Mouse (Mus musculus): ENCODE measurements at regions not wholly inside any gene's neighbourhood (a gene's known extent, or its start where the extent isn't known, plus 50 kb on each side); places are given as distances from the start of the nearest gene placed in this dataset.
"Not testable (repeated sequence)": the region's sequence is repeated elsewhere in the genome, so short reads cannot be mapped to it uniquely, and the experiment has no call there.

DNA sequence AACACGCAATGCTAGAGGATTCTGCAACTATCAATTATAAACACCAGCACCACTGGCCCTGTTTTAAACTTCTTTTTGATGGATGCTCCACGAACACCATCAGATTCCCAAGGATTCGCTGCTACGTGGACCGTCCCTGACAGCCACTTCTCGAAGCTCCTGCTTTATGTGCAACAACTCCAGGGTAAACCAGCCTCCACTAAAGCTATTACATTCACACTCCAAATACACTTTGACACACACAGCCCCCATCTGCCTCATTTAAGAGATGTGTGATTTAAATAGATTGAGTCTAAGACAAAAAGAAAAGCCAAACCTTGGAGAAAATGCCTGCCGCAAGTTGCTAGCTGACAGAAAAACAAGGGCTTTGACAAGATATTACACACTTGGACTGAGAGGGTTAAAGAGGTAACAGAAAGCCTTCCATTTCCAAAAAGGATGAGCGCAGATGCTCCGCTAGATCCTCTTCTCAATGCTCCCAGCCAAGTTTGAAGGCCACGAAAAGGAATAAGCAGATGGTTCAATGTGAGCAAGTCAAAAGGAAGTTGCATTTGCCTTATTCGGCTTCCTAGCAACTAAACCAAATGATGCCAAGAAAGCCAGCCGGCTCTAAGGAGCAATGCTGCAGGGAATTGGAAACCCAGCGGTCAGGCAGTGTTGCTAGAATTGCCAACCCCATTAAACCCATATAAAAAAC, 54.0 kb upstream of the Cnep1r1 start:
- no peak for ATAC-seq (replicated peaks in 1 of 2; ENCODE audit: insufficient read depth in 1 of 2, low FRiP score in 2 of 2, low TSS enrichment in 1 of 2, low read depth in 1 of 2, poor library complexity in 2 of 2, severe bottlenecking in 2 of 2)

DNA sequence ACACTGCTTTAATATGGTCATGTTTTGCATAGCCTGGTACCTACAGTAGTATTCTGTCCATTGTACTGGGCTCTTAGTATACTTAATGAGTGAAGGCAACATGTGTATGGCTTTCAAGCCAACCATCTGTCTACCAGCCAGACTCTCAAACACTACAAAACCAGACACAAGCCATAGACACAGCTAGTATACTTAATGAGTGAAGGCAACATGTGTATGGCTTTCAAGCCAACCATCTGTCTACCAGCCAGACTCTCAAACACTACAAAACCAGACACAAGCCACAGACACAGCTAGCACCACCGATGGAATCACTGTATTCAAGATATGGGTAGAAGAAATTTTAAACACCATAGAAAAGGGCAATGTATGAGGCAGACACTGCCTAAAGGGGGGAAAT, 59.5 kb upstream of the Cnep1r1 start:
- ATAC-seq (replicated peaks in 1 of 2; ENCODE audit: insufficient read depth in 1 of 2, low FRiP score in 2 of 2, low TSS enrichment in 1 of 2, low read depth in 1 of 2, poor library complexity in 2 of 2, severe bottlenecking in 2 of 2) = not testable (repeated sequence)

- no peak for ATAC-seq (replicated peaks in 1 of 2; ENCODE audit: insufficient read depth in 1 of 2, low FRiP score in 2 of 2, low TSS enrichment in 1 of 2, low read depth in 1 of 2, poor library complexity in 2 of 2, severe bottlenecking in 2 of 2)
Measured at GRCm38 (mm10) chr8:88057686-88058234, 60.8 kb upstream of the Cnep1r1 start.

DNA sequence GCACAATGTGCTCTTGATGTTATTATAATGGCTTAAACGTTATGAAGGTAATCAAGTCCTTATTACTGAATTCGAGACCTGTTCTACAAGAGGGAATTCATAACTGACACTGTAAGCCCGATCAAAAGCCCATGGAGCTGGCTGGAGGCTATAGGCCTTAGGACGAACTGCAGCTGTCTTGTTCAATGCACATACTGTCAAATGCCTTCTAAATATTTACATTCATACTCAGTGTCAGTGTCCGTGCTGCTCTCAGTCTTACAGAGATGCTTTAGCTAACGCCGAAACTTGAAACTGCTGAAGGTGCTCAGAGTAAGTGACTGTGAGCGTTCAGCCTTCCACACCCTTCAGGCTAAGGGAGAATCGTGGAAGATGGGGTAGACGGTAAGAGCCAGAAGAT, 67.9 kb upstream of the Cnep1r1 start:
- ATAC-seq (replicated peaks in 1 of 2; ENCODE audit: insufficient read depth in 1 of 2, low FRiP score in 2 of 2, low TSS enrichment in 1 of 2, low read depth in 1 of 2, poor library complexity in 2 of 2, severe bottlenecking in 2 of 2) = no peak

- no peak for ATAC-seq (replicated peaks in 1 of 2; ENCODE audit: insufficient read depth in 1 of 2, low FRiP score in 2 of 2, low TSS enrichment in 1 of 2, low read depth in 1 of 2, poor library complexity in 2 of 2, severe bottlenecking in 2 of 2)
Measured at GRCm38 (mm10) chr8:88049091-88049490, 69.5 kb upstream of the Cnep1r1 start.

- ATAC-seq (replicated peaks in 1 of 2; ENCODE audit: insufficient read depth in 1 of 2, low FRiP score in 2 of 2, low TSS enrichment in 1 of 2, low read depth in 1 of 2, poor library complexity in 2 of 2, severe bottlenecking in 2 of 2) = no peak
Measured at GRCm38 (mm10) chr8:88045995-88046394, 72.6 kb upstream of the Cnep1r1 start.

DNA sequence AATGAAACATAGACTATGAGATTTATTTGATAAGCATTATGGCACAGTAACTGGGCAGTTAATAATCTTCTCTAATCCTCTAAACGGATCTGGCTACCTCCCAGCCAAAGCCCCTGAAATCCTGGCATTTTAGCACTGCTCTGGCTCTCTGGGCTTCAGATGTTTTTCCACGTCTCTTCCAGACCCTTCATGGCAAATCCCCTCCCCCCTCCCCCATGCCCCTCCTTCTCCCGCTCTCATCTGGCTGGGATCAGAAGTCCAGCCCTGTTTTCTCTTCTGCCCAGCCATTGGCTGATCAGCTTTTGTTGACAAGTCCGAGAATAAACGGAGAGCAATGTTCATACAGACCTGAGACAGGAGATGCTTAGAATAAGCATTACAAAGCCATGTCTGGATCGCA, 79.3 kb upstream of the Cnep1r1 start:
- no peak for ATAC-seq (replicated peaks in 1 of 2; ENCODE audit: insufficient read depth in 1 of 2, low FRiP score in 2 of 2, low TSS enrichment in 1 of 2, low read depth in 1 of 2, poor library complexity in 2 of 2, severe bottlenecking in 2 of 2)

DNA sequence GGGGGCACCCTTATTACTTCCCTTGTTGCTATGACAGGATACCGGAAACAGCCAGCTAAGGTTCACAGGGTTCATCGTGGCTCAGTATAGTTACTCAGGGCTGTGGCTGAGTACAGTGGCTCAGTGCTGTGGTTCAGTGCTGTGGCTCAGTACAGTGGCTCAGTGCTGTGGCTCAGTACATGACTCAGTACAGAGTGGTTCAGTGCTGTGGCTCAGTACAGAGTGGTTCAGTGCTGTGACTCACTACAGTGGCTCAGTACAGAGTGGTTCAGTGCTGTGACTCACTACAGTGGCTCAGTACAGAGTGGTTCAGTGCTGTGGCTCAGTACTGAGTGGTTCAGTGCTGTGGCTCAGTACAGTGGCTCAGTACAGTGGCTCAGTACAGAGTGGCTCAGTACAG, 78.6 kb upstream of the Zfp423 start:
- no peak for ATAC-seq (replicated peaks in 1 of 2; ENCODE audit: insufficient read depth in 1 of 2, low FRiP score in 2 of 2, low TSS enrichment in 1 of 2, low read depth in 1 of 2, poor library complexity in 2 of 2, severe bottlenecking in 2 of 2)

GRCm38 (mm10) chr8:88033054-88033453, 73.7 kb upstream of the Zfp423 start:
- ATAC-seq (replicated peaks in 1 of 2; ENCODE audit: insufficient read depth in 1 of 2, low FRiP score in 2 of 2, low TSS enrichment in 1 of 2, low read depth in 1 of 2, poor library complexity in 2 of 2, severe bottlenecking in 2 of 2) = no peak

DNA sequence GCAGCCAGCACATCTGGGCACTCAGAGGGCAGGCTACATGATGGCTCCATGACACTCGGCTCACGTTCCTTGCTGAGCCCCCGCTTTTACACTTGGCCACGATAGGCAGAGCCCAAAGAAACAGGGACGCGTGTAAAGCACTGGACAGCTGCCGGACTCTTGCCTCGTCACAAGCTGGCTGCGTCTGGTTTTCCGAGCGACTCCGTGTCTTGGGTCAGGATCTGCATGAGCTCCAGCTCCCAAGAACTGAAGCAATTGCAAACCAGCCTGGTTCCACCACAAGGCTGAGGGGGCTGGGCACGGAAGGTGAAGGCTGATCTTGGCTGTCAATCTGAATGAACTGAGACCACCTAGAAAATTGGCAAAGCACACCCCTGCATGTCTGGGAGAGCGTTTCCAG, 65.1 kb upstream of the Zfp423 start:
- no peak for ATAC-seq (replicated peaks in 1 of 2; ENCODE audit: insufficient read depth in 1 of 2, low FRiP score in 2 of 2, low TSS enrichment in 1 of 2, low read depth in 1 of 2, poor library complexity in 2 of 2, severe bottlenecking in 2 of 2)

- ATAC-seq (replicated peaks in 1 of 2; ENCODE audit: insufficient read depth in 1 of 2, low FRiP score in 2 of 2, low TSS enrichment in 1 of 2, low read depth in 1 of 2, poor library complexity in 2 of 2, severe bottlenecking in 2 of 2) = 0 out of 4 replicates have a peak, but pooled peaks of 1 of the 2 experiments have one; percentile 32
Measured at GRCm38 (mm10) chr8:88023423-88023822, 64.0 kb upstream of the Zfp423 start.

DNA sequence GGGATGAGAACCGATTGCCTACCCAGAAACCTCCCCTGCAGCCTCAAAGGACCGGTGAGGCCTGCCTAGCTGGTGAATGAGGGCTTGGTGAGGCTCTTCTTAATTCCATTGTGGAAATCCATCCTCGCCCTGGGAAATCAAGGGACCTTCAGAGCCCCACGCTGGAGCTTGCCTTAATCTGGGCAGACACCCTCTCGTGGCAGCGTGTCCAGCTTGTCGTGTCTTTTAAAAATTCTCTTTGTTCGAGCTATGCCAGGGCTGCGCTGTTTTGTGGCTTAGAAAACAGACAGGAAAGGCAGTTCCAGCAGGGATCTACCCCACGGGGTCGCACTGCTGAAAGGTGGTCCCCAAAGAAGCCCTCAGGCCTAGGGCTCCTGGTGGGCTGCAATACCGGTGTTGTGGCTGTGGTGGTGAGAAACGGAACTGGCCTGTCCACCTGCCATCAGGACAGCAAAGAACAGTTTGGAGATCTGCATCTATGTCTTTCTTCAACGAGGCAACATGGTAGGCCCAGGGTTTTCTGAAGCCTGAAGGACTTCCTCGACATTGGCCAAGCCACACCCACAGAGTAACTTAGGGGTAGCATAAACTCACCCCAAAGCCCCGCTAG, 63.5 kb upstream of the Zfp423 start:
- ATAC-seq (replicated peaks in 1 of 2; ENCODE audit: insufficient read depth in 1 of 2, low FRiP score in 2 of 2, low TSS enrichment in 1 of 2, low read depth in 1 of 2, poor library complexity in 2 of 2, severe bottlenecking in 2 of 2) = no peak

- no peak for ATAC-seq (replicated peaks in 1 of 2; ENCODE audit: insufficient read depth in 1 of 2, low FRiP score in 2 of 2, low TSS enrichment in 1 of 2, low read depth in 1 of 2, poor library complexity in 2 of 2, severe bottlenecking in 2 of 2)
Measured at GRCm38 (mm10) chr8:88019243-88020115, 60.1 kb upstream of the Zfp423 start.

DNA sequence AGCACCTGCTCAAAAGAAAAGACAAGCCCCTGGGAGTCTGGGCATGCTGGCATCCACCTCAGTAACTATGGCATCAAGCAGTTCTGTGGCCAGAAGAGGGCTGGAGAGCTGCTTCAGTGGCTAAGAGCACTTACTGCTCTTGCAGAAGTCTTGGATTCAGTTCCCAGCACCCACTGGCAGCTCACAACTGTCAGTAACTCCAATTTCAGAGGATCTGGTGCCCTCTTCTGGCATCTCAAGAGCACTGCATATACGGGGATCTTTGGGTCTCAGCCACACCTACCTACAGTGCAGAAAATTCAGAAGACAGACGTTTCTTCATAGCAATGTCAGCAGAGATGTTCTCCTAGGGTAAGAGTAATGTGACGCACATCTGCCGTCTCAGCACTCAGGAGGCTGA, 59.1 kb upstream of the Zfp423 start:
- no peak for ATAC-seq (replicated peaks in 1 of 2; ENCODE audit: insufficient read depth in 1 of 2, low FRiP score in 2 of 2, low TSS enrichment in 1 of 2, low read depth in 1 of 2, poor library complexity in 2 of 2, severe bottlenecking in 2 of 2)

DNA sequence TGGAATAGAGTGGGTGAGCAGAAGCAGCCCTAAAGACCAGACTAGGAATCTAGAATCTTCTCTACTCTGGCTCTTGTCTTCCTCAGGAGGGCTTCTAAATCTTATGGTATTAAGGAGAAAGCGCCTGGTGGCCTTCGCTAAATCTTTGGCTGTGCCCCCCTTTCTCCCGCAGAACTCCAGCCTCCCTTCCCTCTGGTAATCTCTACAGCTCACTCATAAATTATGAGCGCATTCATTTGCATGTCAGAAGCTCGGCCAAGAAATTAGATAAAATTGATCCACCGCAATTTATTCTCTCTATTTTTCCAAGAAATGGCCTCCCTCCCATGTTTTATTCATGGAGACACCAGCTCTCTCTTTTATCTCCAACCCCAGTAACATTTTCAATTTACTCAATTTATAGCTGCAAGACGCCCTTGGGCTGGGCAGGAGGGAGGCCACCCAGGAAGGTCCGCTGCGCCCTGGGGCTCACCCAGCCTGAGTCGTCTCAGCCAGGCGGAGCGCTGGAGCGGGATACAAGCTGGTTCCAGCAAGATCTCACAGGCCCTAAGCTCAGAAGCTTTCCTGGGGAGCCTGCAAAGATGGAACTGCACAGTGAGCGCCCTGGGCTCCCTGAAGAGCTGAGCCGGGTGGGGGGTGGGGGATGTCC, 52.9 kb upstream of the Zfp423 start:
- ATAC-seq (replicated peaks in 1 of 2; ENCODE audit: insufficient read depth in 1 of 2, low FRiP score in 2 of 2, low TSS enrichment in 1 of 2, low read depth in 1 of 2, poor library complexity in 2 of 2, severe bottlenecking in 2 of 2) = no peak

DNA sequence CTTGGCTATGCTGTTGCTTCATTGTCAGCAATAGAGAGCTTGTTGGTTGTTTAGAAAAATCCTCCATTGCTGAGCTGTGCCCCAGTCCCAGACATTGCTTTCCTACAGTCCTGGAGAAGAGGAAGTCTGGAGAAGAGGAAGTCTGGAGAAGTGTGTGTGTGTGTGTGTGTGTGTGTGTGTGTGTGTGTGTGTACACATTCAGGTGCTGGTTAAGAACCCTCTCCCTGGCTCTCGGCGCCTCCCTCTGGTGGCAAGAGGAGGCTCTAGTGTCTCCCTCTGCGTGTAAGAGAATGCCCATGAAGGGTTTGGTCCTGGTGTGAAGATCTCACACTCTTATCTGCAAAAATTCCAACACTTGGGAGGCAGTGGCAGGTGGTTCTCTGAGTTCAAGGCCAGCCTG, 51.2 kb upstream of the Zfp423 start:
- peak in 1 of 2 experiments; percentile 14; a peak in 2 of 4 replicates for ATAC-seq (replicated peaks in 1 of 2; ENCODE audit: insufficient read depth in 1 of 2, low FRiP score in 2 of 2, low TSS enrichment in 1 of 2, low read depth in 1 of 2, poor library complexity in 2 of 2, severe bottlenecking in 2 of 2)

- no peak; a peak in 1 of 4 replicates for ATAC-seq (replicated peaks in 1 of 2; ENCODE audit: insufficient read depth in 1 of 2, low FRiP score in 2 of 2, low TSS enrichment in 1 of 2, low read depth in 1 of 2, poor library complexity in 2 of 2, severe bottlenecking in 2 of 2)
Measured at GRCm38 (mm10) chr8:88009878-88010277, 50.5 kb upstream of the Zfp423 start.
